Mouse (Mus musculus) brain, embryonic 14.5 days (tissue): ENCODE measurements around the gene Nucks1. TPM values are rescaled to one million over a fixed set of nuclear protein-coding genes. Genes with fewer than 3 reads are reported as not detected.
"Not testable (repeated sequence)": the region's sequence is repeated elsewhere in the genome, so short reads cannot be mapped to it uniquely, and the experiment has no call there.

Source experiments
- DNase-seq: peaks from one replicate; pipeline ENCODE4 v3.0.0-alpha.2; 2011; ENCODE audit warnings: low read depth
- CTCF ChIP-seq: fragments of 200-500 bp; IDR thresholded peaks from 2 replicates; pipeline ENCODE4 v1.5.1; 2012; ENCODE audit warnings: inconsistent platforms, mild to moderate bottlenecking, moderate library complexity, borderline replicate concordance; ENCODE audit not compliant: insufficient read depth, insufficient read length; ENCODE audit errors: extremely low read depth
- POLR2A ChIP-seq: fragments of 200-500 bp; IDR thresholded peaks from 2 replicates; pipeline ENCODE4 v1.6.1; 2012; ENCODE audit warnings: mild to moderate bottlenecking, inconsistent platforms, borderline replicate concordance; ENCODE audit not compliant: poor library complexity, insufficient read depth, insufficient read length, severe bottlenecking; ENCODE audit errors: extremely low read depth
- polyA plus RNA-seq: library from polyadenylated mRNA; depleted of rRNA; stranded (reverse); fragments of >200 nt; gene quantifications from 2 replicates; pipeline ENCODE4 v1.2.3, GENCODE M21; 2012

The Nucks1 gene
- polyA plus RNA-seq, 1 experiment, result 58.8 TPM

GRCm38 (mm10) chr1:131886641-131887040 lies 23.7 kb upstream of the Nucks1 start:
- peak; percentile 53 for DNase-seq
- TF ChIP-seq CTCF (no peak), POLR2A (no peak)

- TF ChIP-seq POLR2A, result no peak
- TF ChIP-seq CTCF, result no peak
- DNase-seq, result no peak
Observed at GRCm38 (mm10) chr1:131890043-131890658, 20.2 kb upstream of the Nucks1 start.

GRCm38 (mm10) chr1:131891436-131891835 lies 18.9 kb upstream of the Nucks1 start:
- no peak for DNase-seq
- TF ChIP-seq POLR2A, result no peak
- no peak for TF ChIP-seq CTCF

- no peak for DNase-seq
- no peak for TF ChIP-seq POLR2A
Observed at GRCm38 (mm10) chr1:131902679-131903078, 7.7 kb upstream of the Nucks1 start.

- no peak for DNase-seq
- TF ChIP-seq CTCF (no peak), POLR2A (no peak)
Observed at GRCm38 (mm10) chr1:131903251-131903650, 7.1 kb upstream of the Nucks1 start.

DNA sequence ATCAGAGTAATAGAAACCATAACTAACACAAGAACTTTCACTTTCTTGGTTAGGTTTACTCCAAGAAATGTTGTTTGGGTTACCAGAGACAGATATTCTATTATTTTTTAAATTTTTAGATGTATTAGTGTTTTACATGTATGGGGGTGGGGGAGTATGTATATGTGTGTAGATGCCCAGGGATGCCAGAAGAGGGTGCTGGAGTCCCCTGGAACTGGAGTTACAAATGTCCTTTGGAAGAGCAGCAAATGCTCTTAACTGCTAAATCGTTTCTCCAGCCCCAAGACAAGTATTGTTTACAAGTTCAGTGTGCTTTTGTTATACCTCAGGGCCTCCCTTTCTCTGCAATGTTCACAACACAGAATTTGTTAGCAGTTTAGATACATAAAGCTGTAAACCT lies 4.8 kb upstream of the Nucks1 start:
- TF ChIP-seq CTCF (peak; percentile 35; the same call in 1 of the 2 replicates), POLR2A (no peak)
- DNase-seq, result peak; percentile 31

- TF ChIP-seq CTCF, result no peak
- no peak for TF ChIP-seq POLR2A
- DNase-seq, result no peak
Observed at GRCm38 (mm10) chr1:131908456-131908855, 1.9 kb upstream of the Nucks1 start.

GRCm38 (mm10) chr1:131909236-131909635 lies 1.1 kb upstream of the Nucks1 start:
- not testable (repeated sequence) for DNase-seq

DNA sequence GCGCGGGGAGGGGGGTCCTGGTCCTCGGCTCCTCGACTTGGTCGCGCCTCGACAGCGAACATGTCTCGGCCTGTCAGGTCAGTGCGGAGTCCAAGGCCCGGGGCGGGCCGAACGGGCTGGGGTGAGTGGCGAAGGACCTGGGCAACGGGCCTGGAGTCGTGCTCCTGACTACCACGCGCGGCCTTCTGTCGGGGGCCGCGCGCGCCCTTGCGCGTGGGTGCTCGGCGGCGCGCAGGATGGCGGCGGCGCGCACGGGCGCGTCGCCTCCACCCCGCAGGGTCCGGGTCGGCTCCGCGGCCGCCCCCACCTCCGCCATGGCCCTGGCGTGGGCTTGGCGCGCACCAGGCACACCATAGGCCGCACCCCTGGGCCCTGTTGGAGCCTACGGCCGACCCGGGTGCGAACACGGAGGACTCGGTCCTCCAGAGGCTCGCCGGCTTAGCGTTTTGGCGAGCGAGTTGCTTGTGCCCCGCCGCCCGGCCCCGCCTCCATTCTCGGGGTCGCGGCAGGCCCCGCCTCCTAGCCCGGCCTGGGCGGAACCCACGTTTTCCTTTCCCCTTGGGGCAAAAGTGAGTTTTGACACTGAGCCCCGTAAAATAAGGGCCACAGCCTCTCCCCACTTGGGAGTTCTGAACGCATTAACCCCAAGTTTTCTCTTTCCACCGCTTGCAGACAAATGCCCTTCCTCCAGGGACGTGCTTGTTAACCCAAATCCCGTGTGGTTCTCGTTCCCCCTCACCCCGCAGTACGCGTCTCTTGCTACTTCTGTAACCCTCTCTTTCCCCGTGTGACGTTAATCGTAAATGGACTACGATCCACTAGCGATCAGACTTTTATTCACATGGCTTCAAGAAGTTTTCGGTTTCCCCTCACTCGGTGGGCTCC lies 582 bp downstream of the Nucks1 start:
- peak; percentile 78 for DNase-seq
- TF ChIP-seq POLR2A (peak; percentile 28; the same call in 1 of the 2 replicates), CTCF (no peak)

DNA sequence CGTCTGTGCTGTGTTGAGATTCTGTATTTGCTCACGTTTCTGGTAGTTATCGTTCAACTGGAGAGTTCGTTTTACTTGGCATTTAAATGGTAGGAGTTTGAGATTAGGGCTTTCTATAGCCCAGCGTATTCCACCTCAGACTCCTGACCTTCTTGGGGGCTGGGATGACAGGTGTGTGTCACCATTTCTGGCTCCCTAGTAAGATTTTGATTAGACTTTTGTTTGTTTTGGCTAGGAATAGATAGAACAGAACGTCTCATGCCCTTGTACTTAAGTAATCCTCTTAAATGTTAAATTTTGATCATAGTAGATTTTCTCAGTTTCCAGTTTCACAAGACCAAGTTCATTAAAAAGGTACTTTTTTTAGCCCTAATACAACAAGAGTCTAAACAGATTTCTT lies 7.3 kb downstream of the Nucks1 start:
- TF ChIP-seq POLR2A, result no peak
- DNase-seq, result no peak

DNA sequence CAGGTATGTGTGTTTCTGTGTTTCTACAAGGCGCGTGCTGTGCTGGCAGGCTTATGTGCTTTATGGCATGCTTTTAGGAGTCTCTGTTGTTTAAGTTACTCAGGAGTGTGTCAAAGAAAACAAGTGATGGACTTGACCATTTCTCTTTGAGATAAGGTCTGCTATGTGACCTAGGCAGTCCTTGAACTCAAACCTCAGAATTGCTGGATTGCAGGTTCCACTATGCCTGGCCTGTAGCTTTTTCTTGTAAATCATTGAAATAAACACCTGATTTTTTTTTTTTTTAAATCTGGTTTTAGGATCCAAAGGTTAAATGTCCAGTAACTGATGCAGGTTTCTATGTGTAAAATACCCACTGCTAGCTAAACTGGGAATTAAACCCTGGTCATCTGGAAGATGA lies 8.7 kb downstream of the Nucks1 start:
- no peak for TF ChIP-seq POLR2A
- no peak for TF ChIP-seq CTCF
- no peak for DNase-seq

- TF ChIP-seq POLR2A, result no peak
- no peak for TF ChIP-seq CTCF
- DNase-seq, result no peak
Observed at GRCm38 (mm10) chr1:131922100-131922499, 11.8 kb downstream of the Nucks1 start.

- DNase-seq, result no peak
- no peak for TF ChIP-seq CTCF
- TF ChIP-seq POLR2A, result no peak
Observed at GRCm38 (mm10) chr1:131933471-131933870, 23.1 kb downstream of the Nucks1 start.

DNA sequence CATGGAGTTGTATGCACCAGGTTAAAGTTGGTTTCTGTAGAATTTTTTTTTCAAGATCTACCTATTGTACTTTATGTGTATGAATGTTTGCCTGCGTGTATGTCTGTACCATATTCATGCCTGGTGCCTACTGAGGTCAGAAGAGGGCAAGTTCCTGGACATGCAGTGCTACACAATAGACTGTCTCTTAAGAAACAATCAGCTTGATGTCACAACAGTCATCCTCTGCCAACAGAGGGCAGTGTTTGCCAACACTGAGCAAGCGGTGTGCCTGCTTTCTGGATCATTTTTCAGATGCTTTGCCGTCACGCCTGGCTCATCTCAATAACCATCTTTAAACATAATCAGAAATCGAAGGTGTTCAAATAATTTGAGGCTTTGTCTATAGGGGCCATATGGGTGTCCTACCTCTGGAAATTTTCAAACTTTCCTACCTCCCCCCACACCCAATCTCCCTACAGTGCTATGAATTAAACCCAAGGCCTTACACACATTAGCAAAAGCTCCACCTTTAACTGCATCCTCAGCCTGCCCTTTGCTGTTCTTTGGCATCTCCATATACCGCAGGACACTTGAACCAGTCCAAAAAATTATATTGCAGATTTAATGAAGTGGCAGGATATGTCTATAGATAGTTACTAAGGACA lies 27.4 kb downstream of the Nucks1 start:
- peak; percentile 79; the same call in 1 of the 2 replicates for TF ChIP-seq CTCF
- TF ChIP-seq POLR2A, result no peak
- DNase-seq, result peak; percentile 89

DNA sequence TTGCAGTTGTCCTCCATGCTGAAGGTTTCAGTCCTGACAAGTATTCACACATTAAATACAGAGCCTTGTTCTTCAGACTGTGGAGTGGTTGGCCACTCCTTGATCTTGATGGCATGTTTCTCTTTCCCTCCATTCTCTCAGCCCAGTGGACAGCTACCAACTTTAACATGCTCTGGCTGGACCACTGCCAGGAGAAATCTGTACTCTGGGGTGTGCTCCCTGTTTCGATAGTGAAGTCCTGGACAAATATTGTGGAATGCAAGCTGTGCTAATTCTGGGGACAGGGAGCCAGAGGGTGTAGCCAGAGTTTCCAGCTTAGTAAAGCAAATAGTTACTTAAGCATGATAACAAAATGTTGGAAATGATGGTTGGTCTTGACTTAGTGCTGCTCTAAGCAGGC lies 28.5 kb downstream of the Nucks1 start:
- DNase-seq, result no peak
- TF ChIP-seq CTCF (no peak), POLR2A (no peak)
